Mouse (Mus musculus): Measurements from ENCODE around the gene Hist1h2bf.

- TF ChIP-seq CTCF (IDR thresholded peaks at IDR 0.05; ENCODE audit: low read depth) (no peak), EP300 (optimal IDR thresholded peaks at IDR 0.05) (no peak)
These were observed 23.2 kb downstream of the Hist1h2bf start for GRCm38 (mm10) chr13:23550761-23551145.
